Mouse (Mus musculus): ENCODE results near the gene Trpc4ap.

DNA sequence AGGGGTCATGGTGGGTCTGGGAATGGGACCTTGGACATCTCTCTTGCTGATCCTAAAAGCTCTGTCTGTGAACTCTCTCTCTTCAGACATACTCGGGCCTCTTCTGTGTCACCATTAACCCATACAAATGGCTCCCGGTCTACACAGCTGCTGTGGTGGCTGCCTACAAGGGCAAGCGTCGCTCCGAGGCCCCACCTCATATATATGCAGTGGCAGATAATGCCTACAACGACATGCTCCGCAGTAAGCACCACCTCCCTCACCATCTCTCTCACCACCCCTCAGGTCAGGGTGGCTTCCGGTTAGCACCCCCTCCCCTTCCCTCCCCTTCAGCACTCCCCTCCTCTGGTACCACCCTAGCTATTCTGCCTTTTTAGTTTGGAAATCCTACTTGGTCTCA lies 78.2 kb downstream of the Trpc4ap start:
- TF ChIP-seq EP300 (IDR thresholded peaks at IDR 0.05; ENCODE audit: low read depth) (no peak), CTCF (IDR thresholded peaks at IDR 0.05; ENCODE audit: low read depth) (no peak)
